Mouse (Mus musculus) cerebellum, adult 11-12 months (tissue): ENCODE measurements at regions not wholly inside any gene's neighbourhood (a gene's known extent, or its start where the extent isn't known, plus 50 kb on each side); places are given as distances from the start of the nearest gene placed in this dataset.

ENCODE experiments used
- DNase-seq: peaks from one replicate; pipeline ENCODE4 v3.0.0; 2022

DNA sequence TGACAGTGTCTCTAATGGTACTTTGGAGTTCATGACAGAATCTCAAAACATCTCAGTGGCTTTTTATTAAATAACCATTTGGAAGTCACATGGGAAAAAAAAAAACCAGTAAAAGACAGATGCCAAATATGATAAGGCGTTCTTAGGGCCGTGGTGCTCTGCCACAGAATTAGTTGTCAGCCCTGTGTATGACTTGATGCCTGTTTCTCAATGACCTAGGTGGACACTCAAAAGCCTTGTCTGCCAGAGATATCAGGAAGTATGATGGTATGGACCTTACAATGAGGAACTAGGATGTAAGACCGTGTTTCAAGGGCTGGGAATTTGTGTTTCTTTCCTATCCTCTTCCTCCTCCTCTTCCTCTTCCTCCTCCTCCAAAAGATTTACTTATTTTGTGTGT is 364.9 kb downstream of the Cd83 start:
- no peak for DNase-seq

DNA sequence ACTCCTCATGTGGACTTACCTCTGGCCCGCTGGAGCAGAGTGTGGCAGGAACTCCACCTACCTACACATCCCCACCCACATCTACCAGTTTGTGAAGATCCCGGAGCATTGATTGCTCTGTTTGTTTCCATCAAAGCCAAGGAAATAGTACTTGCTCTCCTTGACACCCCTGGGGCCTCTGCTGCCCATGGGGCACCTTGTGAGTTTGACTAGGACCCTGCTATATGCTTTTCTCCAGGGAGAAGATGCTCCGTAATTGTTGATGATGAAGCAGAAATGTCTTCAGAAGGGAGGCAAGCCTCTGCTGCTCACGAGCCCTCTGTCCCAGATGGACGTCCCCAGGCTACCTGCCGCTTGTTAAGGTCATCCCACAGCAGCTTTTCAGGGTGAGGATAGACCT is 367.0 kb downstream of the Cd83 start:
- DNase-seq, result no peak

DNA sequence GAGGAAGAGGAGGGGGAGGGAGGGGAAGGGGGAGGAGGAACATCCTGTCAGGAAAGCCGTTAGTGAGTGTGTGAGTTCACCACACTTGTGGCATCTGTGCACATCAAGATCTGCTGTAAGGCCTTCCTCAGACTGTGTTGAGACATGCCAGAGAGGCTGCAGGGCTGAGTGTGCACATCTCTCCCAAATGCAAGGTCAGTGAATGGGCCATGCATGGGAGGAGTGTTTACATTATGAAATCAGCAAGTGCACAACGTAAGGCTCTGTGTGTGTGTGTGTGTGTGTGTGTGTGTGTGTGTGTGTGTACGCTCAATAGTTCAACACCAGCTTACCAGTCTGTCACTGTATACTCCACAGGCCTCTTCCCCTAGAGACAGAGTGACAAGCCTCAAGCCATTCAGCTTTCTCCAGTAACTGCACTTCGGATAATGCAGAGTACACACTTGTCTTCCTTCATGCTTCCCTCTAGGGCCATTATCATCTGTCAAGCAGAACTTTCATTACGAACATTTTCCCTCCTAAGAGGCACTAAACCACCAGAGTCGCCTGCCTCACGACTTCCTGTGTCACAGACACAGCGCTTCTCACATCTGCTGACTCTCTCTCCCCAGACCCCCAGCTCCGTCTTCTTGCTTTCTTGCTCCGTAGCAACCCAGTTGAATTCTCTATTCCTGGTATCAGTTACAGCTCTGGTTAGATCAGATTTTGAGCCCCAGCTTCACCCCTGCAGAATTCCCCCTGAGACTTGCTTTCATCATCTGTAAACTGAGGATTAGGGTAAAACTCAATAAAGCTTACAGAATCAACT is 368.4 kb downstream of the Cd83 start:
- DNase-seq, result no peak

DNA sequence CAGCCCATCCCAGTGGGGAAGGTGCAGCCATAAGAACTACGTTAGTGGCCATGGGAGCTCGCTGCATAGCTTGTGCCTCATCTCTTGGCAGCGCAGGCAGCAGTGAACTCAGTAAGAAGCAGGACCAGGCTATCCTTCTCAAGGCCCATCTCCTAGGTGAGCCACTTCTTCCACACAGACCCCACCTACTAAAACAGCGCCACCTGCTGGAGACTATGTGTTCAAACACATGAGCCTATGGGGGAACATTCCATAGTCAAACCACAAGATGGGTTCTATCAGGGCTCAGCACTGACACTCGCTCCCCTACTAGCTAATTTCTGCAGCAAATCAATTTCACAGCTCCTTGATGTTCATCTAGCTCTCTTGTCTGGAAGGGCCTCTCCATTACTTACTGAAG is 369.2 kb downstream of the Cd83 start:
- DNase-seq, result no peak

DNA sequence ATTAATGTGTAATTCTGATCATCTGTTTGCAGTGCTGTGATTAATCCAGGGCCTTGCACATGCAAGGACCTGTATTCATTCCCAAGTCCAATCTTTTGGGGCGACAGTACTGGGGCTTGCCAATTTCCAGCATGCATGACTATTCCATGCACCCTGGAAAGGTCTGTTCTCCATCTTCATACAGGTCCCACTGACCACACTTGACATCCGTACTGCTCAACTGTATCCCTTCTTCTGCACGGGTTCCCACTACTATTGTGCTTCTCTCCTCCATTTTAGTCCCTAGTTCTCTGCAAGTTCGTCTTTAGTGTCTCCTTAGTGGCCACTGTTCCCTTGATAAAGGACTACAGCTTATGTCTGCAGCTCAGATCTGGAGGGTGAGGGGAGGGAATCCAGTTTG is 371.4 kb downstream of the Cd83 start:
- no peak for DNase-seq

DNA sequence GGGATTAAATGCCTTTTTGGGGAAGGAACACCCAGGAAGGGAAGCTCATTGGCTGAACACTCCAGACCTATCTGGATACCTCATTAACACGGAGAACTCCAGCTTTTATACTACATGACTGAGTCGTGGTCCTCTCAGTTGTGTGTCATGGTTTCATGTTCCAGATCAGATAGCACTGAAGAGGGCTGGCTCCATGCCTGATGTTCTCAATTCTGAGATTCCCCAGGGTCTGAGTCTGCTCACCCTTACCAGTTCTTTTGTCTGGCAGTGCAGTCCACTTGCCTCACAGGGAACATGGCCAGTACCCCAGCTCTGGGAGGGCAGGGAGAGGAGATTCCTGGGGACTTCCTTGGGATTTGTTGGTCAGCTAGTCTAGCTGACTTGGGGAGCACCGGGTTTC is 372.0 kb downstream of the Cd83 start:
- DNase-seq, result no peak

DNA sequence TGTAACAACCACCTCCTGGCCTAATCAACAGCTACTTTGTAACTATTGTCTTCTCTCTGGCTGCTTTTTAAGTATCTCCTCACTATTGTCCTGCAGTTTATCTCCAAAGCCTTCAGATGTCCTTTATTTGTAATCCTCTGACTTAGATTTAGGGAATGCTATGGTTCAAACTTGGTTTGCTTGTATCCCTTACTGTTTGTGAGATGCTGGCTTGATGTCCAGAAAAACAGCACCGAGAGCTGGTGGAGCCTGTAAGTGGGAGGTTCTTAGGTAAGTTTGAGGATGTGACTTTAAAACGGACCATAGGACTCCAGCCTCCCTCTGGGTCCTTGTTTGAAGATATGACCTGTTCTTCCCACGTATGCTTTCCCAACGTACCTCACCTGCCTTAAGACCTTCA is 372.7 kb downstream of the Cd83 start:
- no peak for DNase-seq

DNA sequence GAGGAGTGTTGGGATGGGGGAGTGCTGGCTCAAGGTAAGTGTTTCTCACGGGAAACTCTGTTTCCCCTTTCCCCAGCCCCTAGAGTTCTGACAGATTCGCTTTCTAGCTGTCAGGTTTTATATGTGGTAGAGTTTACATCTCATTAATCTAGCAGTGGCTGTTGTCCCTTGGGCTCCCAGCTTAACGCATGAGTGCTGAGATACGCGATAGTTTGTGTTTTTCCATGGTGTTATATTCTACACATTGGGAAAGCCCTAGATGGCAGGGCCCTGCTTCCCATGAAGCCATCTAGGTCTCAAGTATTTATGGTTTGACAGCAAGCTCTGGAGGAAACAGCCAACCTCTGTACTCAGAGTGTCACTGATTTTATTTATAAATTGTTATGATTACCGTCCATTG is 373.8 kb downstream of the Cd83 start:
- DNase-seq, result no peak

DNA sequence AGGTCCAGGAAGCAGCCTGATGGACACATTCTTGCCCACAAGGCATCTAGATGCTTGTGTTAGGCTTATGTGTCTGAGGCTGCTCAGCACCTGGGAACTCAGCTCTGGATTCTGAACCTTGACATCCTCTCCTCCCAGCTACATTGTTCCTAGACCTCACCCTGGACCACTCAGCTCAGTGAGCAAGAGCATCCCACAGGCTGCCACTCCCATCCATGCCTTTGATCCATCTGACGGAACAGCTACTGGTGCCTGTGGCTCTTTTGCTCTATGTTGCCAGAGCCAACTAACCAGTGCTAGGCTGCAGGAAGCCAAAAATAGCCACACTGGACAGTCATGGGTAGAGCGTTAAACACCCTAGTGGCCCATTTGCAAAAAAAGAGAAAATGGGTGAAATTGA is 374.8 kb downstream of the Cd83 start:
- DNase-seq, result no peak

DNA sequence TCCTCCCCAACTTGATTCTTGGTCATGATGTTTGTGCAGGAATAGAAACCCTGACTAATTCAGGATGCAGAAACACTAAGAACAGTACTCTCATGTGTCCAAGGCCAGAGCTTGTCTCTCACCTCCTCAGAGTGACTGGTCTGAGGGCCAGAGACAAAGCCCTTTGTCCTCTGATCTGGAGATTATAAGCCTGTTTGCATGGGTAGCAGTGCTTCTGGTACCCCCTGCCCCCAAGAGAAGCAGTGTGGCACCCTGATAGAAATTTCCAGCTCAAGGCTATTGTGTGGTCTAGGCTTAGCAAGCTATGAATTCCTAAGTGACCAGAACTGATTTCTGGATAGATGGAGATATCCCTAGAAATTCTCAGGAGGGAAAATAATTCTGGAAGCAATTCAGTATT is 380.2 kb downstream of the Cd83 start:
- DNase-seq, result no peak

DNA sequence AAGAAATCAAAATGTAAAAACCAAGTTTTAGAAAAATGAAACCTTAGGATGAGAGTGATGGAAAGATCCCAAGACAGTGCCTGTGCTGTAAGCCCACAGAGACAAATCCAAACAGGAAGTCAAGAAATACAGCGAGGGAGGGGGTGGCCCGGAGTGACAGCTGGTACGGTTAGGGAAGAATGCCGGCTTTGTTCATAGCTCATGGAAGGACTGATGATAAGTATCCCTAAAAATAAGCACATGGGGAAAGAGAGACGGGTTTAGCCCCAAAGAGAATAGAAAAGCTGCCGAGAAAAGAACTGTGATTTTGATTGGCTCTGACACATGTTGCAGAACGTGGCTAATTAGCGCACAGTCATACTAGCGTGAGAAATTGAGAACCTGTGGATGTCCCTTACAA is 382.6 kb downstream of the Cd83 start:
- DNase-seq, result no peak

DNA sequence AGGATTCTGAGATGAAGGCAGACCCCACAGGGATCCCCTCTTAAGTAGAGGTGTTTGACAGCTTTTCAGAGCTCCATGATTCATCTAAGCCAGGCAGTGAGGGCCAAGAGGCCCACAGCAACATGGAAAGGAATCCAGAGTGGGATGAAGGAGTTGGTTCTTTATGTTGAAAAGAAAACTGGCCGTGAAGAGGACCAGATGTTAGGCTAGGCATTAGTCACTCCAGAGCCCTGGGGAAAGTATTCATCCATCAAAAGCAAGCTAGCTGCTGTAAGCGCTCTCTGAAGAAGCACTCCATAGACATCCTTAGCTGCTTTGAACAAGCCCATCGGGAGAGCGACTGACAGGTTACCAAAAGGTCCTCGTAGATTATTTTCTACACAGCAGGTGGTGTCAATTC is 383.6 kb downstream of the Cd83 start:
- DNase-seq, result no peak

DNA sequence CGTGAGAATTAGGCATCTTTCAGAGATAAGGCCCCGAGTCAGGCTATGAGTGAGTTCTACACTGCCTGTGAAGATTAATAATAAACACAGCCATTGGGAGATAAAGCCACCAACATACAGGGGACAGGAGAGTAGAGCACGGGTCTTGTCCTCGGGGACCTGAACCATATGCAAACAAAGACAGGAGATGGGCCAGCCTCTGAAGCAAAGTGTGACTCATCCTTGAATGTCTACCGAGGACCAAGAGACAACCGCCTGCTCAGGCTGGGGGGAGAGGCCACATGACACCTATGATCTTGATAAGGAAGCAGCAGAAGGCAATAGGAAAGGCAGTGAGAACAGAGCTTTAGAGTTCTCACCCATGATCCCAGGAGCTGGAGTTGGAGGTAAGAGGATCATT is 387.1 kb downstream of the Cd83 start:
- DNase-seq, result no peak

DNA sequence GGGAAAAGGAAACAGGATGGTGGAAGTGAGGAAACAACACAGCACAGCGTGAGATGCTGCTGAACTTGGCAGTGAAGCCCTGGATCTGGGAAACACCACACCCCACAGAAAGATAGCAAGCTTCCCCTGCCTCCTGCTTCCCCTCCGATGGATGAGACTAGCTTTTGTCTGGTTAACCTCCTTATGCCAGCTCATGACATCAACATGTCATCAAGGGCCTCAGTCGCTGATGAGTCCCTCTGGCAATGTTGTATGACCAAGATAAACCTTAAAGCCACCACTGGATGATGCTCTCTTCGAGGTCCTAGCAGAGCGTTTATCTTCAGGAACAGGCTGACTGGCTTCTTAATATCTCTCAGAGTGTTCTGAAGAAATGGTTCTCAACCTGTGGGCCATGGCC is 388.1 kb downstream of the Cd83 start:
- no peak for DNase-seq

DNA sequence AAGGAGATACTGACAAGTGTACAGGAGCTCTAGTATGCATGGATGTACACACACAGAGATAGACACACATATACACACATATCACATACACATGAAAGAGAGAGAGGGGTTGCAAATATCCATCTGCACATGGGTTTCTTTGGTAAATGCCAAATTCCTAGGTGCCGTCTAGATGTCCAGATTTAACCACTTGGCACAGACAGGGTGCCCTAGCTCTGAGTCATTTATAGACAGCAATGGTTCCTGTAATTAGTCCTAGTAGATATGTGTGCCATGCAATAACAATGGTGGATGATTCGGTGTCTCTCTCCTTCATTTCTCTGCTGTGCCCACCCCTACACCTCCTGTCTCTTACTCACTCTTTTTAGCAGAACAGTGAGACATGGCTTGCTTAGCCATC is 389.7 kb downstream of the Cd83 start:
- no peak for DNase-seq

DNA sequence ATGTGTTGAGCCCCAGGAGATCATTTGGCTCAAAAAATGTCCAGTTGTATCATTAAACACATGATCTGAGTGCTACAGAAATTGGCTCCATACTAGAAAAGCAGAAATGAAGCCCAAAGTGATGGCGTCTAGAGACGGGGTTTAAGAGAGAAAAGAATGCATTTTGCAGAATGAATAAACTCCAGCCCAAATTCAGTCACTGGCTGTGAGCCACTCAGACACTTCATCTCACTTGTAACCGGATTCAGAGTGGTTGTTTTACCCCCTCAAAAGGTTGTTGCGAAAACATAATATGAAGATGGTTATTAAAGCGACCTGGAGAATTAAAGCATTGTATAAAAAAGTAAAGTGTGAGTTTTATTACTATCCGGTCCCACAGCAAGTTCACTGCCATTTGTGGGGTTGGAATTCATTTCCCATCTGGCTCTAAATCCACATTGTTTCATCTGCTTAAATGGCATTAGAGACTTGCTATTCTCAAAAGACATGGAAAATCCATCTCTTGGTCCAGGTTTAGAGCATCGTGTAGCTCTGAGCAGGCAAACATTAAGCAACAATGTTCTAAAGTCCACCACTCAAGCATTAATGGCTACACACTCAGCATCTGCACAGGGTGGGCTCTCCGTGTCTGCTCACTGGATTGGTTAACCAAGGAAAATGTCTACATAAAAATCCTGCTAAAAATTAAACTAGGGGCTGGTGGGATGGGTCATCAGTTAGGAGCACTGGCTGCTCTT is 390.9 kb downstream of the Cd83 start:
- no peak for DNase-seq

DNA sequence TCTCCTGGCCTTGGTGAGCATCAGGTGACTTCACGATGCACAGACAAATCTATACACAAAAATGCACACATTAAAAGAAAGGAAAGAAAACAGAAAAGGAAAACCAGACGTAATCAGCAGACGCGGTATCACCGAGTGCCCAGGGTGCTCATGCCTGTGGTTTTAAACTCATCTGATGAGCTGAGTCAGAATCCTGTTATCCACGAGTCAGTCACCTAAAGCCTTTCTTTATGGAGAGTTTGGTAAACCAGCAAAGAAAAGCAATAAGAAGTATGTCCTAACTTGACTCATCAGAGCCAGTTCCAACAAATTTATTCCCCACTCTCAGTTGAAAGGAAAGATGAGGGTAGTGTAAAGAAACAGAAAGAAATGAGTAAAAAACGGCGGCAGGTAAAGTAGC is 391.5 kb downstream of the Cd83 start:
- DNase-seq, result no peak

DNA sequence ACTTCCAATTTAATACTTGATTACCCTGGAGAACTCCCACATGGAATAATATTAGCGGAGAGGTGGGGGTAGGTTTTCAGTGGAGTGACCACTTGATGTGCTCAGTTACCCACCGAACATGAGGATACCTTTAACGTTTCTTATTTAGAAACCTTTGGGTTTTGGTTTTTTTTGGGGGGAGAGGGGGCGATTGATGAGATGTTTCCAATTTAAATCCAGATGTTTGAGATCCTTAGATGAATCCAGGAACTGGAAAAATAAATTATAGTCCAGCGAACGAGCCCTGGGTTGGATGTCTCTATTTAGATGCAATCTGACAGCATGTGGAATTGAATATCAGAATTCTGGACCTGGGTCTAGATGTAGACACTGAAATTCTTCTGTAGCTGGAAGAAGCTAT is 393.4 kb downstream of the Cd83 start:
- DNase-seq, result no peak

DNA sequence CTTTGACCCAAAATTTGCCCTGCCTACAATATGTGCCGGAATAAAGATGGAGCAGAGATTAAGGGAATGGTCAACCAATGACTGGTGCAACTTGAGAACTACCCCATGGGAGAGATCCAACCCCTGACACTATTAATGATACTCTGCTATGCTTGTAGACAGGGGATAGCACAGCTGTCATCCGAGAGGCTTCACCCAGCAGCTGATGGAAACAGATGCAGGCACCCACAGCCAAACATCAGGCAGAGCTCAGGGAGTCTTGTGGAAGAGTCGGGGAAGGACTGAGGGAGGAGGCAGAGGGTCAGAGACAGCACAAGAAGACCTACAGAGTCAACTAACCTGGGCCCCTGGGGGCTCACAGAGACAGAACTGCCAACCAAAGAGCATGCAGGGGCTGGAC is 395.8 kb downstream of the Cd83 start:
- no peak for DNase-seq

DNA sequence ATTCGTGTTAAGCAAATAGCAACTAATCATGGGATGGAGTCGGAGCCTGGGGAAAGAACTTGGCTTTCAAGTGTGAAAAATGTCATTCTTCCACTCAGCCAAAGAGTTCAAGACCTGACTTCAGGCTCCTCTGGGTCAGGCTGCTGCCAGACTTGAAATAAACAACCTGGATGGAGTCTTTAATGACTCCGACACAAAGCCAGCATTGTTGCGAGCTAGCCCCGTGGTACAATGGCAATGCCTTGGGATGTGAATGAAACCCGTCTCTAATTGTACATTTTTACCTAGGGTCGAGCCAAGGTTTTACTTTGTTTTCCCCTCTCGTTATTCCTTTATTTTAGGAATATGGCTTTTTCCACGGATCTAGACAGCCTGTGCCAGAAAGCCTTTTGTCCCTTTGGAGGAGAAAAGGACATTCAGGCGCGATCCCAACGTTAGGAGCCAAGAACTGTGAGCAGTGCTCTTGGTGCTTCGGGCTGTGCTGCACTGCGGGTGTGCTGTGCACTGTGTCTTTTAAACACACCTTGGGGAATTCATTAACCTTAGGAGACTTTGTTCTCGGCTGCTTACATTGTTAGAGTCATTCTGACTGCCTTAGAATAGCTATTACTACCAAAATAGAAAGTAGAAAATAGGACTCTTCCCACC is 398.1 kb downstream of the Cd83 start:
- DNase-seq, result no peak

DNA sequence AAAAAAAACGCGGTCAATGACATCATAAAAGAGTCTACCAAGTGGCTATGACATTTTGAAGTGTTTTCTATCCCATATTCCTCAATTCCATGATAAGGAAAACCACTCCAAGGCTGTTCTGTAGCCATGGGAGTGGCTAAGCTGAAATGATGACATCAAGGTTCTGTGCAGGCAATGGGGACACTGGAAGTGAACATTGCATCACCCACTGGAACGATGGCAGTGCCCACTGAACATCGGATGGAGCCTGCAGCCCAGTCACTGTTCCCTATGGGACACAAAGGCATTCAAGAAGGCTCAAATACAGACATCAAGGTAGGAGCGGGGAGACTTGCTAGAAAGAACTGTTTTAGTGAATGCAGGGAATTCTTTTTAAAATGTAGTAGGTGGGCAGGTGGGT is 410.8 kb downstream of the Cd83 start:
- DNase-seq, result no peak

DNA sequence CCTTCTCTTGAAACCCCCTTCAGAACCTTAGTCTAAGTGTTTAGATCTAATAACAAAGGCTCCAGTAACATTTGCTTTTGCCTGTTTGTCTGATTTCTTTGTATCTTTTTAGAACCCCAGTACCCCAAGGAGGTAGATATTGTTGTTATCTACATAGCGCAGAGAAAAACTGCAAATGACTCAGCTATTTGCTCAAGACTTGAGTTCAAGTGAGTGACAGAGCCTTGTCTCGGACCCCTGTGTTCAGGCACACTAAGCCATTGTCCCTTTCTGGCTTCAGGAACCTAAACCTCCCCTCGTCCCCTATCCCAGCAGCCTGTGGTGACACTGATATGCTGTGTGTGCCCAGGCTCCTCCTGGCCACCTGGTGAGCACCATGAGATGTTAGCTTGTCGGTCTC is 421.5 kb downstream of the Cd83 start:
- DNase-seq, result no peak

DNA sequence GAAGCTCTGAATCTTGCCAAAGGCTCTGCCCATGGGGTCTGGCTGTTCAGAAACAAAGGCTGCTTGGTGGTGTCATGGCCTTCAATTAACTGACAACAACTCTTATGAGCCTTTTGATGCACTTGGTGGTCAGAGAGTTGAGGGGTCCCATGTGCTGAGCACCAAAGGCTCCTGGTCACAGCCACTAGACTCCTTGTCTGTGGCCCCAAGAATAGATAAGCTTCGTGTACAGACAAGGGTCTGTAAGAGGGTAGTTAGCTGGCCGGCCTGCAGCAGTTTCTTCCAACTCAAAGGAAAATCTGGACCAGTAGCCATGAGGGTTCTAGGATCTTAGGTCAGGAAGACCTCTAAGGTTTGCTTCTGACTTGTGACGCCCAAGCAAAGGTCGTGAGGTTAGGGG is 421.9 kb downstream of the Cd83 start:
- DNase-seq, result no peak

DNA sequence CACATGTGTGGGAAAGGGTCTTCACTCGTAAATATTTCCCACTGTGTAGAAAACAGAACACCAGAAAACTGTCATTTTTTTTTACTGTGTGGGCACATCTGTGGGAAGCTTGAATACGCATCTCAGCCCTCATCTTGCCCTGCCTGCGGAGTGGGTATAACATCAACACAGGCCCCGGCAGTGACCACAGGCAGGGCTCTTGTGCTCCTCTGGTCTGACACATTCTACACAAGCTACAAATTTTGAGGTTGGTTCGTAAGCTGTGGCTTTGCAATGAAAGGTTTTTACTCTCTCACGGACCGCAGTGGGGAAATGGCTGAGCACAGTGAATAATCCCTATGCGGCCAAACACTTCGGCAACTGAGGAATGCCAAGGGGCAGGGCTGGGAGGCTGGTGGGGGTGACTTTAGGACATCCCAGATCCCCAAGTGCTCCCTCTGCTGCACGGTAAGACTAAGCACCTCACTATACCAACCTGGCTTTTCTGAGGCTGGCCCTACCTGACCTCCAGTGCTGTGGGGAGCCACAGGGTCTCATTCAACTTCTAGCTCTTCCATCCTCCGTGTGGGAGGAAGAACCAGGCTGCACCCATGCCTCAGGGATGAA is 422.9 kb downstream of the Cd83 start:
- DNase-seq, result no peak
